Mouse (Mus musculus) mature B cell (primary cell): ENCODE data around the gene Arfip1.
"Not testable (repeated sequence)": the region's sequence is repeated elsewhere in the genome, so short reads cannot be mapped to it uniquely, and the experiment has no call there.

ENCODE experiments used
- in situ Hi-C: fragments of 300-500 bp; cut with MboI; formaldehyde crosslinking; loops from 2 replicates; pipeline ENCODE4 v1.14.3; 2019

Arfip1 gene

DNA sequence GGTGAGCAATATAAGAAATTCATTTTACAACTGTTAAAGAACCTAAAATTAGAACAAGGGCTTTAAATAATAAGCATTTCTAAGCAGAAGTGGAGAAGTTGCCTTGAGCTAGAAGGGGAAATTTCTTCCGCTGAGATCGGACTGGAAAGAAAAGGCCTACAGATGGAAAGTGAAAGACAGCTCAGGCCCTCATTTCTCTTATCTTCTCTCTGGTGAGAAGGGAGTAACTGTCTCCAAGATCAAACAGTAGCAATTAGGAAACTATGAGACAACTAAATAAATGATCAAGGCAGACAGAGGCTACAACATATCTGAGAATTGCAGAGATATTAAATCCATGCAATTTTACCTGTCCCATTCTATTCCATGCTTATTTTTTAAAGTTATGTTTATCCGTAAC lies 11.9 kb downstream of the Arfip1 start:
- in situ Hi-C loops = no loop called here

DNA sequence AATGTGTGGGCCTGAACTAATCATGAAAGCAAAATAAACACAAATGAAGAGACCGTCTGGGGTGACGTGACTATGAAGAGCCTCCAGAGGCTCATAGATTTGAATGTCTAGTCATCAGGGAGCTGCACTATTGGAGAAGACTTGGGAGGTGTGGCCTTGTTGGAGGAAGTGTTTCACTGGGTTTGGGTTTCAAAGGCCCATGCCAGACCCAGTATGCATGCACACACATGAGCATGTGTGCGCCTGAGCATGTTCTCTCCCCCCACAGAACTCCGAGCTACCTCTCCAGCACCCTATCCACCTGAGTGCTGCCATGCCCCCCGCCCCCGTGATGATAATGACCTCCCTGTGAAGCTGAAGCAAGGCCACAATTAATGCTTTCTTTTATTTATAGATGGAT lies 12.8 kb downstream of the Arfip1 start:
- in situ Hi-C loops = no loop called here

DNA sequence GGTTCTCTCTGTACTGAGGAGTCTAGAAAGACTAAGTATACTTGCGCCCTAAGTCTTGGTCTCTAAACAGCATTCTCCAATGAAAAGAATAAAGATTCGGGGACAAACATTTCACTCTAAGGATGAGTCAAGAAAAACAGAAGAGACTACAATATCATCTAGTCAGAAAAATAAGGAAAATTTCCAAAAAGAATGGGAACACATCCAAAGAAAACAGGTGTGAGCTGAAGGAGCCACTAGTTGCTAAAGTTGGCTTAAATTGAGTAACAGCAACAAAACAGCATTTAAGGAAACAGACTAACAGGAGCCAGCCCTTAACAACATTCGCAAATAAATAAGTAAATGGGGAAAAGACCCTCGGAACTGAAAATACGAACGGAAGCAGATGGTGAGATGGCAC lies 13.9 kb downstream of the Arfip1 start:
- in situ Hi-C loops = no loop called here

DNA sequence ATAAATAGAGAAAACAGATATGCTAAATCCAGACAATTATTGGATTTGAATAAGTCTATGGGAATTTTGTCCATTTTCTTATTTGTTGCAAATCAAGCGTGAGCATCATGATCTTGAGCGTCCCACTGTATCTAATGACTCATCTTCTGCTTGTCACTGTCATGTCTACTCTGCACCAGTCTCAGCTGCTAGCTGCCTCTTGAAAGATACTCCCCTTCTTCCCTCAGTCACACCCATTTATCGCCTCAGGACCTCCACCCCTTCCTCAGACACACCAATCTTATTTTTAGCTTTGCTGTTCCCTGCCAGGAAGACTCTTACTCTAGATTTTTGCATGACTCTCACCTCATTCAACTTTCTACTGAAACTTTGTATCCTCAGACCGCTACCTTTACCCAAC lies 19.0 kb downstream of the Arfip1 start:
- in situ Hi-C loops = no loop called here

DNA sequence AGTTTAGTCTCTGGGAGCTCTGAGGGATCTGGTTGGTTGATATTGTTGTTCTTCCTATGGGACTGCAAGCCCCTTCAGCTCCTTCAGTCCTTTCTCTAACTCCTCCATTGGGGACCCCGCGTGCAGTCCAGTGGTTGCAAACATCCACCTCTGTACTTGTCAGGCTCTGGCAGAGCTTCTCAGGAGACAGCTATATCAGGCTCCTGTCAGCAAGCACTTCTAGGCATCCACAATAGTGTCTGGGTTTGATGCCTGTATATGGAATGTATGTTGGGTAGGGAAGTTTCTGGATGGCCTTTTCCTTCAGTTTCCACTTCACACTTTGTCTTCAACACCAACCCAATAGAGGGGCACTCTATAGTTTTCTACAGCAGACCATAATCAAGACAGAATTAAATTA lies 19.5 kb downstream of the Arfip1 start:
- in situ Hi-C loops = not testable (repeated sequence)

DNA sequence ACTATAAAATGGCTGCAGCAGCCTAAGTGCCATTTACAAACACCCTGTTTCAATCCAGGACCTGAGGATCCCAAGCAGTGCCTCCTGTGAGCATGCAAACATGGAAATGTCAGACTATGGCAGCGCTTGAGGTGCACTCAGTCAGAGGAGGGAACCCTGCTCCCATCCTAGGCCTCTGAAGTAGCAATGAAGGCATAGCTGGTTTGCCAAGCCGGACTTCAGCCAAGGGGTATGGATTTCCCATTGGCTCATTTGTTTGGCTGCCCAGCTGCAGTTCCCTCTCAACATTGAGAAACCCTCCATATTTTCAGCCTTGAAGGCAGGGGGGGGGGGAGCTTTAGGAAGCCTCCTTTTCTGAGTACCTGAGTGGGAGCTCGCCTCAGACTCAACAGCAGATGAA lies 24.1 kb downstream of the Arfip1 start:
- in situ Hi-C loops = no loop called here

DNA sequence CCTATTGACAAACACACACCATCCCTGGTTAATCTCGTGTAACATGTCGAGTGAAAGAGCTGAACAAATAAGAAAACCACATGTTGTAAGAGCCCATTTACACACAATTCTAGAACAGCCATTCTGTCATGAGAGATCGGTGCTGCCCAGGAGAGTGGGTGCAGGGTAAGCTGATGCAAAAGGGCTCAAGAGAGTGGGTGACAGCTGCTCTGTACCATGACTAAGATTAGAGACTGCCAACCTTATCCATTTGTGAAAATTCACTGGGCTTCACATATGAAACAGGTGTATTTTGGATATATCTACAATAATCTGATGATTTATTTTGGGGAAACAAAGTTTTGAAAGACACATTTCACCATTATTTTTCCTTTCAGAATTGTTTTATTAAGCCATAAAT lies 26.6 kb downstream of the Arfip1 start:
- in situ Hi-C loops = no loop called here

DNA sequence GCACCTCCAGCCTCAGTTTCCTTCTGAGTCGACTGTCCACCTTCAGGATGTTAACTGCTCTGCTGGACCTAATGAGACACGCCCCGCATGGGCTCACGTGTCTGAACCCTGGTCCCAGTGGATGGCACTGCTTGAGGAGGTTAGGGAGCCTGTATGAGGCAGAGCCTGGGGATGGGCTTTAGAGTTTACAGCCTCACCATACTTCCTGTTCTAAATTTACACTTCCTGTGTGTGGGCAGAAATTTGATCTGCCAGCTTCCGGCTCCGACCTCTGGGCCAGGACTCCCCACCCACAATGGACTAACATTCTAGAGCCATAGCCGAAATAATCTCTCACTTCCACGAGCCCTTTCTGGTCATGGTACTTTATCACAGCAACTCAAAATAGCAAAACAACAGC lies 35.2 kb downstream of the Arfip1 start:
- in situ Hi-C loops = loop anchor here (10.0 kb wide), 1 partner anchor 202 kb away; no protein-coding TSS in a partner anchor

DNA sequence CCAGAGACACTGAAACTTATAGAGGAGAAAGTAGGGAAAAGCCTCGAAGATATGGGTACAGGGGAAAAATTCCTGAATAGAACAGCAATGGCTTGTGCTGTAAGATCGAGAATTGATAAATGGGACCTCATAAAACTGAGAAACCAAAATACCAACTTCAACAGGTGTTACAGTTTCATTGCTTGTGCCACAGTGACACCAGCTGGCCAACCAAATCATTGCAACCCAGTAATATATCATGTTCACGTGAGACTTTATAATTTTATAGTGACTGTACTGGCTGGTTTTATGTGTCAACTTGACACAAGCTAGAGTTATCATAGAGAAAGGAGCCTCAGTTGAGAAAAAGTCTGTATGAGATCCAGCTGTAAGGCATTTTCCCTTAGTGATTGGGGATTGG lies 40.0 kb downstream of the Arfip1 start:
- in situ Hi-C loops = loop anchor here (10.0 kb wide), 1 partner anchor 198 kb away; no protein-coding TSS in a partner anchor

DNA sequence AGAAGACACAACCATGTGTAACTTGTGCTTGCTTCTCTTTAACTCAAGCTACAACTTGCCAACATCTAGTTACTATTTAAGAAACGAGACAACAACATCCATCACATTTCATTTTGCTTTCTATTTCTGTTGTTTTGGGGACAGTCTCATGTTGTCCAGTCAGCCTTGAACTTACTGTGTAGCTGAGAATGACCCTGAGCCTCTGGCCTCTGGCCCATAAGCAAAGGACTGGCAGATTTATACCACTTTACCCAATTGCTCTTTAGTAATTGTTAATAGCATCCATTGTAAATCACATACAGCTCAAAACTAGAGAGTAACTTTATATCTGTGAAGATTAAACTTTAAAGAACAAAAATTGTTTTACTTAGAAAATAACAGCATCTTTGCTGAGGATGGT lies 40.5 kb downstream of the Arfip1 start:
- in situ Hi-C loops = loop anchor here (10.0 kb wide), 1 partner anchor 197 kb away; no protein-coding TSS in a partner anchor

DNA sequence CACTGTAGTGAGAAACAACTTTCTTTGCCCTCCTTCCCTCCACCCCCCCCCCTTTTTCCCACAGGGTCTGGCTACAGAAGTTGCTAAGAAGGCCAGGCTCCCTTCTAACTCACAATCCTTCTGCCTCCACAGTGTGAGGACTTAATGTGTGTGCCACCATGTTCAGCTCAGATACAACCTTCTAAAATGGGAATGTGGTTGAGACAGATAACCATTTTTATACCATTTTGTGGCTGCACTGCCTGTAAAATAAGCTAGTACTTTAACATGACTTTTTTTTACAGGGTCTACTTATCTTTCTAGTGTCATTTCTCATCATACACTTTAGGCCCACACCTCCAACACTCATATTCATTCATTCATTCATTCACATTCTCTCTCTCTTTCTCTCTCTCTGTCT lies 41.8 kb downstream of the Arfip1 start:
- in situ Hi-C loops = loop anchor here (10.0 kb wide), 1 partner anchor 196 kb away; no protein-coding TSS in a partner anchor

DNA sequence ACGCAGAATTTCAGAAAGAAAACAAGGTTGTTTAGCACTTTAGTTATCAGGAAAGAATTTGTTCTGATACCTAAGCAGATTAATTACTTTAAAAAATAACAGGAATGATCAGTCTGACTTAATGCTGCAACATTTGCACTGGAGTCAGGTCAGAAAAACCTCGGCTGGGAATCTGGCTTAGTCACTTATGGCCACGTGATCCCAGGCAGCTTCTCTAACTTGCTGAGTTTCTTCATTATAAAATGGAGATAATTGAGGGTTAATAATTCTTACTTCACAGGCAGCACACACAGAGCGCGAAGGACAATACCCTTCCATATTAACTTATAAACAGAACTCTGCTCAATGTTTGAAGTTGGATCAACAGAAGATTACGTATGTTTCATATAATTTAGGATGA lies 45.4 kb downstream of the Arfip1 start:
- in situ Hi-C loops = no loop called here

DNA sequence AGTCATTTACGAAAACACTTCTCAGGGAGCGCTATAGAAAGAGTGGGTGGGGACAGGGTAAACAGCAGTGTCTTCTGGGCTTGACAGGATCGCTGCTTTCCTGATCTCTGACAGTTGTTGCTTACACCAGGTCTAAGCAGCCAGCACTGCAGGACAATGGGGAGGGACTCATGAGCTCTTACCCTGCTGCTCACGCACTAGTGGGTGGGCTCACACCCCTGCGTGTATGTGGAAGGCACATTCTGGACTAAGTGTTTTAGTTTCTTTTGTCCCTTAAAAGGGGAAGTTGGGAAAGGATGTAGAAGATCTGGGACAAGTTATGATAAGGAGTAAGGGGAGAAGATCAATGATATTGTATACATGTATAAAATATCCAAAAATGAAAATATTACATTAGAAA lies 49.2 kb downstream of the Arfip1 start:
- in situ Hi-C loops = no loop called here

DNA sequence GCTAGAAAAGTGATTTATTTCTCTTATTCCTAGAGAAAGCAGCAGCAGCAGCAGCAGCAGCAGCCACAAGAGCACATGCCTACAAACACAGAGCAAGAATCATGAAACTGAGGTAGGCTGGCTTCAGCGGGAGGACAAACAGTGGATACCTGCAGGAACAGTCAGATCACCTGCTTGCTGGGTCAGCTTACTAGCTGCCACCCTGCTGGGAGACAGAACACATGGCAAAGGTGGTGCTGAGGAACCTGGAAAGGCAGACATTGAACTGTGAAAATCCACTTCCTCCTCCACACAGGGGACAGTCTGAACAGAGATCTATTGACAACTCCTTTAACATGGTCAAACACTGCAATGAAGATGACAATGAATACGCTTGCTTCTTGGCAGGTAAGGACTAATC lies 53.4 kb downstream of the Arfip1 start:
- in situ Hi-C loops = no loop called here

DNA sequence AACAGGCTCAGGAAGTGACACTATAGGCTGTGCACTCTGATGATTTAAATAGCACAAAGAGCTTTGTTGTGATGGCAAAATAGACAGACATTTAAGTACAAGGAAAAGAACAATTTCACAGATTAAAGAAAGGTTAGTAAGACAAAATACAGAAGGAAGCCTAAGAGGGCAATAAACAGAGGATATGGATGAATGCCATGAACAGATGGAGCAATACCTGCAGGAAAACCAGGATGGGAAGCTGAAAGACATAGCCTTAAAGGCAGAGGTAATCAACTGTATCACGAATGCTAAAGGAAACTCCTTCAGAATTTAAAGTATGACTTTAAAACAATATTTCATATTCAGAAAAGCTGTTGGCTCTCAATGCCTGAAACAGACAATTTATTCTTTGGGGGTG lies 57.5 kb downstream of the Arfip1 start:
- in situ Hi-C loops = no loop called here

DNA sequence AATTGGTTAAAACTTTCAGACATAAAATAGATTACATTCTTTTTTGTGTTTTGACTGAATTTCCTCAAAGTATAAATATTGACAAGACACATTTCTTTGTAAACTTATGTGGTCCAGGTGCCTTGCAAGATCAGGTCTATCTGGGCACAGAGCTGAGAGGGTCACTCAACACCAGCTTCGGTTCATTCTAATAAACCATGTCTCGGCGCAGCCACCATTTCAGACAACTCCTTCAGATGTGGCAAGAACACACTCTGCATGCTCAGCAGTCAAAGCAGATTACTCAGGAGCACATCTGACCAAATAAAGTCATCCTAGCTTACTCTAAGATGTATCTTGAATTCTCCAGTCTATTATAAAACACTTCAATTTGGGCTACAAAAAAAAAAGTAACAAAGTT lies 66.3 kb downstream of the Arfip1 start:
- in situ Hi-C loops = no loop called here

DNA sequence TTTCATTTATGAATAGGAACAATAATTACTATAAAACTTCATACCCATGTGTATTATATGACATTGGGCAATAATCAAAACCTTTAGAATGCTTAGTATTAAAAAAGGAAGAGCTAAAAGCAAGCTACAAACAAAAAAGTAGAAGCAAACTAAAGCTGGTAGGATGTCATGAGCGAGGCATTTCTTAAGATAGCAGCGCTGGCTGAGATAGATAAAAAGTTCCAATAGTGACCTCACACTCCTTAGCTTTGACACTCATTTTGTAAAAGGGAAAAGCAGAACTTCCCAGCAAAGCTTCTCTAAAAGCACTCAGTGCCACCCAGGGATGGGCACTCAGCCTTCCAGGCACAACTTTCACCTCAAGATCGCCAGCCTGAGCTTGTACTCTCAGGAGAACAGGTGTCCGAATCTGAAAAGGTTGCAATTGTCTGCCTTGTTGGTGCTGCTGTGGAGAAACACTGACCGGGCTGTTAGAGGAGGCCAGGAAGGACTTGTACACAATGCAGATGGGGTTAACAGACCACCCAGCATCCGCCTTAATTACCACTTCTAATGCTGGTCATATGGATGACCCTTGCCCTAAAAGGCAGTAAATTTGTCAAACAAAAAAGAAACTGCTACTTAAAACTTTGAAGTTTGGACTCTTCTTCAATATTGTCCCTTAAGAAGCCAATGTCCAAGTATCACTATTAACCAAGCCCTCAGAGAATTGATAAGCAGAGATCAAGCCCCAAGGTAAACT lies 69.5 kb downstream of the Arfip1 start:
- in situ Hi-C loops = no loop called here

DNA sequence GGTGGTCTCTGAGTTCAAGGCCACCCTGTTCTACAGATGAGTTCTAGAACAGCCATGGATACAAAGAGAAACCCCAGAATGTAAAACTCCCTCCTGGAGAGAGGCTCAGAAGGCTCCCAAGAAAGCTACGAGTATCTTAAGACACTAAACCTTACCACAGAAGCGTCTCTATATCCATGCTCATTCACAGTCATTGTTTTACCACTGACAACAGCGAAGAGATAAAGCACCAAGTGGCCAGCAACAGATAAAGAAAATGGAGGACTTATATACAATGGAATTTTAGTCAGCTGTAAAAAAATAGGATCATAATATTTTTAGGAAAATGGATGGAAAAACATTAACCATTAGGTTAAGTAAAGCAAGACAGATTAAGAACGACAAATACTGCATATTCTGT lies 77.2 kb downstream of the Arfip1 start:
- in situ Hi-C loops = no loop called here

DNA sequence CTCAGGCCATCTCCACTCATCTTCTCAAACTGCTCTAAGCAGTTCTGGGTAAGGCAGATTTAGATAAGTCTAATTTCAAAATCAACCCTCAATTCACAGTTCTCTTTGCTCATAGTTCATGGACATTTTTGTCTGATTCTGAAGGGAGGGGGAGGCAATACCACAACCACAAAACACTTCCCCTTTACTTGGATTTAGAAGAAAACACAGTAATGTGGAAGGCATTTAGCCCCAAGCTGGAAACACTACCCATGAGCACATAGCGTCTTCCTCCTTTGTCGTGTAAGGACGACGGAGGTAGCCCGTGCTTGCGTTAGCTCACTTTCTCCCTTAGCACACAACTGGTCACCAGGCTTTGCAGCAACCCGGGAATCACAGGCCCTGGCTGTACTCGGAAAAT lies 78.1 kb downstream of the Arfip1 start:
- in situ Hi-C loops = no loop called here

DNA sequence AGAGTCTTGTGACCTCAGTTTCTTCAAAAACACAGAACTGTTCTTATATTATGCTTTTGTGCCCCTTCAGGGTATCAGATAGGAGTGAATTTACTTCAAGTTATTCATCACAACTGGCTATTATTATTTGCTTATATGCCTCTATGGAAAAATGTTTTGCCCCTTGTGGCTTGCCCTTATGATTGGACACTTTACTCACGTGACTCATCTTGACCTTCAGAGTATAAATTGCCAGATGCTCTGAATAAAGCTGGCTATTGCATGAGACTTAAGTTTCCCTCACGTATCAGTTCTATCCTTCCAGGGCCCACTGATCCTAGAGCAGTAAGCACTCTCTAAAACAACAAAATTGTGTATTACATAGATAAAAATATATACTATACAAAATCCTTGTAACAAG lies 80.3 kb downstream of the Arfip1 start:
- in situ Hi-C loops = no loop called here

DNA sequence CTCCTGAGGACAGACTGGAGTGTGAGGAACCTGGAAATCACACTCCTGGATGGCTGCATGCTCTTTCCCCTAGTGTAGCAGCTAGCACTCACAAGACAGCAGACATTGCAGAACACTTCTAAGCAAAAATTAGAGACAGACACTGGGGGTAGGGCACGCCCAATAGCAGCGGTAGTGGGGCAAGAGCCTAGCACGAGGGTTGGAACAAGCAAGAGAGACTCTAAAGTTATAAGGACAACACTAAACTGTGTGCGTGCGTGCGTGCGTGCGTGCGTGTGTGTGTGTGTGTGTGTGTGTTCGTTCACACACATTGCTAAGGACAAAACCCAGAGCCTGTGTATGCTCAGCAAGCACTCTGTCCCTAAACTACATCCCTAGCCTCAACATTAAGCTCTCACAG lies 81.9 kb downstream of the Arfip1 start:
- in situ Hi-C loops = no loop called here

DNA sequence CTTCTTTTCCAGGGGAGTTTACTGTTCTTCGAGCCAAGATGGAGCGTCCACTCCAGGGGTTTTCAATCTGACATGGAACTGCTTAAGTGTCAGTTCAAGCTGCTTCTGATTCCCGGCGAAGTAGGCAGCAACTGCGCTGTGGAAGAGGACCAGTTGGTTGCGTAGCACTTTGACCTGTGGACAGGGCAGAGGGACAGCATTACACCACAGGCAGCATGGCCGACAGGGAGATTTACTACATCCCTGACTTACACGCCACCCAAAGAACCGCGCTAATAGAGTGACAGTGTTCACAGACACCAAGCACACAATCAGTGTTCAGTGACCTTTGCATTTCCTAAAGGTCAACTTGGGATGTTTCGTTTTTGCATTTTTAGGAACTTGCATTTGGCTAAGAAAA lies 84.7 kb downstream of the Arfip1 start:
- in situ Hi-C loops = no loop called here

DNA sequence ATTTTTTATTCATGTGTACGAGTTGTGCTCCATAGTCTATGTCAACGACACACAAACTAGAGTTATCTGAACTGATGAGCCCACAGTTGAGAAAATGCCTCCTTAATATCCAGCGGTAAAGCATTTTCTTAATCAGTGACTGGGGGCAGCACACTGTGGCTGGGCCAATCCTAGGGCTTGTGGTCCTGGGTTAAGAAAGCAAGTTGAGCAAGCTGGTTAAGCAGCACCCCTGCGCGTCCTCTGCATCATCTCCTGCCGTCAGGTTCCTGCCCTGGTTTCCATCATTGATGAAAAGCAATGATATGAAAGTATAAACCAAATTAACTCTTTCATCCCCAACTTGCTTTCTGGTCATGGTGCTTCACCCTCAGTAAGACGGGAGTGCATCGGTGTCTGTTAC lies 89.8 kb downstream of the Arfip1 start:
- in situ Hi-C loops = no loop called here

DNA sequence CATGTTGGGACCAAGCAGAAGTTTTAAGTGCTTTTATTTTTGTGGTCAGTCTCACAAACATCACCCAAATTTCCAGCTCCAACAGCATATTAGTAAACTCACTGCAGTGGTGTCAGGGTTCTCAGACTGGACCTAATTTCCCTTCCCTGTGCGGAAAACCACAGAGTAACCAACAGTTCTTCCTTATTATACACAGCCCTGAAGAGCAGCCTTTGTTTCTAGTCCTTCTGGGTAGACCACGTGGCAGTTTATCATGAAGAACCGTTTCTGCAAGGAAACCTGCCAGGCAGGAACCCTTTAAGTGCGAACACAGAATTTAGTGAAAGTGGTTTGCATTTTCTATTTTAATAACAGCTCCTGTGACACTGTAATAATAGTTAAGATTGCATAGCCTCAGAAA lies 90.3 kb downstream of the Arfip1 start:
- in situ Hi-C loops = no loop called here
